Mouse (Mus musculus): ENCODE measurements around the gene Hddc2. TPM values are rescaled to one million over a fixed set of nuclear protein-coding genes. Genes with fewer than 3 reads are reported as not detected.

The Hddc2 gene
- polyA plus RNA-seq (2014; fragmentation: Nextera tagmentation; extraction: Ambion mirVana) = 60.7 and 63.1 TPM in 2 replicates

DNA sequence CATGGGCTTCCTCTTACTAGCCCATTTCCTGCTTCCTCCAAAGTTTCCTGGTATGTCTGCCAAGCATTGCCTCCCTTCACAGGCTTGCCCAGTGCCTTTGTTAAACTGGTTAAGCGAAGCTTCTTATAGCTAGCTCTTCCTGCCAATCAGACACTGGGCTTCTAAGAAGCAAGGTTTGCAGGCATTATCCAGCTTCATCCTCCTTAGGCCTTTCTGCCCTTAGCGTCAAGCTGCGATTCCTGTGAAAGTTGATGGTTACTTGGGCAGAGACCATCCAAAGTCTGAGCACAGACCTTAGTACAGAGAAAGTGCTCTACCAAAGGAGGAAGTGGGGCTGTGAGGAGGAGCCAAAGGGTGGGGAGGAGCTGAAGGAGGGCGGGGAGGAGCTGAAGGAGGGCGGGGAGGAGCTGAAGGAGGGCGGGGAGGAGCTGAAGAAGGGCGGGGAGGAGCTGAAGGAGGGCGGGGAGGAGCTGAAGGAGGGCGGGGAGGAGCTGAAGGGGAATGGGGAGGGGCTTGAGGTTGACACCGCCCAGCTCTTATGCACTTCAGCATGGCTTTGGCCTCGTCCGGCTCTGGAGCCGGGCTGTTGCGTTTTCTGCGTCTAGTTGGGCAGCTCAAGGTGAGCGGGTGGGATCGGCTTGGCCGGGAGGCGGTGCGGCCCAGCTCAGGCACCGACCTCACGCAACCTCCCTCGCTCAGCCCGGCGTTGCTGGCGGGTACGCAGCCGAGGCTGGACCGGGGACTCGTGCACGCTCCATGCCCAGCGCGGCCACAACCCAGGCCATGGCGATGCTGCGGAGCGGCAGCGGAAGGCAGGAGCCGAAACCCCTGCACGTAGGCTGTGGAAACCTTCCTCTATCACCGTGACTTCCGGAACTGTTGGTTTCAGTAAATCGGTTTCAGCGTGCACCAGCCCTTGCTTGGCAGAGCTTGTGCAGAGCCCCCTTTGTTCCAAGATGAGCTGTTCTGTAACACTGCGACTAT lies at the start of gene Hddc2:
Gene Hddc2 (plus strand): TSS at position 519 of the 984 bp plus-strand sequence.
- peak; percentile 81 for DNase-seq (ENCODE audit: low spot score)
- Histone ChIP-seq H3K4me1 (replicated peaks; ENCODE audit: control insufficient read depth, insufficient read depth, low read length) (peaks cover 8% of the 10 kb centered on the region), H3K4me2 (replicated peaks) (peak within 1 kb of the TSS; percentile 61), H3K27me3 (ENCODE audit: control insufficient read depth, insufficient read depth, low read length) (no peaks in the 10 kb centered on the region), H3K36me3 (replicated peaks; ENCODE audit: control insufficient read depth, insufficient read depth) (no peaks in the 10 kb centered on the region; the same call in 1 of the 2 replicates), H3K4me3 (replicated peaks; ENCODE audit: low read length) (peak within 1 kb of the TSS; percentile 72), H3K9ac (peak within 1 kb of the TSS; percentile 73), H3K27ac (peak within 1 kb of the TSS; percentile 87), H3K9me3 (ENCODE audit: control insufficient read depth, low read length) (no peaks in the 10 kb centered on the region)
- 4% methylated on average over 44 of the region's 44 CpGs for WGBS
- ATAC-seq (ENCODE audit: low FRiP score) = peak; percentile 96

DNA sequence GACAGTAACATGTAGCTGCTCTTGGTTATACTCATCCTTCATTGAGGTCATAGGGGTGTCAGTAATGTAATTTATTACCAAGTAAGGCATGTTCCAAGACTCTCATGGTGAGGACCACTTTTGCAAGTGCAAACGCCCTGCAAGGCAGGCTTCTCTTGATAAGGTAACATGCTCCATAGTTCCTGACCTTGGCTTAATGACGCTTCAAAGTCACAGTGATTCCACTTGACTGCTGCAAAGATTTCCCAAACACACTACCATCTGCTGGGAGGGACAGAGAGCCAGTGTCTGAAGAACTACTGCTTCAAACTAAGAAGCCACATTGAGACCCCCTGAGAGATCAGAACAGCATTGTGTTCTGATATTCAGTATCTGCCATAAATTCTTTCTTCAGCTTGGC lies 40.4 kb upstream of the Hddc2 start:
- no peaks in the 10 kb centered on the region for H3K36me3 ChIP-seq (replicated peaks; ENCODE audit: control insufficient read depth, insufficient read depth)
- no peak overlapping the region for H3K27ac ChIP-seq
- H3K9ac ChIP-seq = no peak overlapping the region
- DNase-seq (ENCODE audit: low spot score) = no peak
- H3K27me3 ChIP-seq (ENCODE audit: control insufficient read depth, insufficient read depth, low read length) = no peaks in the 10 kb centered on the region
- no peak overlapping the region for H3K4me2 ChIP-seq (replicated peaks)
- H3K4me1 ChIP-seq (replicated peaks; ENCODE audit: control insufficient read depth, insufficient read depth, low read length) = no peaks in the 10 kb centered on the region
- no peak overlapping the region for H3K4me3 ChIP-seq (replicated peaks; ENCODE audit: low read length)
- WGBS = 74% methylated on average over 2 of the region's 2 CpGs
- no peaks in the 10 kb centered on the region for H3K9me3 ChIP-seq (ENCODE audit: control insufficient read depth, low read length)
- ATAC-seq (ENCODE audit: low FRiP score) = no peak

DNA sequence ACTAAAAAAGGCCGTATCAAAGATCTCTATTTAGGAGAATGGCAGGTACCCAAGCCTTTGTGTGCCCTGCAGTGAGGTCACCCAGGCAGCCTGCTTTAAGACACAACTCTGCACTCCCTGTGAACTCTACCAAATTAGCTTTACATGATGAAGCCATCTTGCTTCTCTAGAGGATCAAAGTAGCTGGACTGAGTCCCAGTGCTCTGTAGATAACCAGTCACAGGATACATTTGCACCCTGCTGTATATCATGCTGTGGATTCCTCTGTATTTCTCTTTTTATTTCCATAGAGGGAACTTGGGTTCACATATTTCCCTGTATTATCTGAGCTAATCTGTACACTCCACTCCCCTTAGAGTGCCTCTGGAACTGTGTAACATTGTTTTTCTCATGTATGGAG lies 40.0 kb upstream of the Hddc2 start:
- no peak overlapping the region for H3K9ac ChIP-seq
- 47% methylated on average over 1 of the region's 1 CpGs for WGBS
- no peak overlapping the region for H3K27ac ChIP-seq
- ATAC-seq (ENCODE audit: low FRiP score) = no peak
- H3K36me3 ChIP-seq (replicated peaks; ENCODE audit: control insufficient read depth, insufficient read depth) = no peaks in the 10 kb centered on the region
- no peak overlapping the region for H3K4me3 ChIP-seq (replicated peaks; ENCODE audit: low read length)
- H3K9me3 ChIP-seq (ENCODE audit: control insufficient read depth, low read length) = no peaks in the 10 kb centered on the region
- no peaks in the 10 kb centered on the region for H3K27me3 ChIP-seq (ENCODE audit: control insufficient read depth, insufficient read depth, low read length)
- H3K4me2 ChIP-seq (replicated peaks) = no peak overlapping the region
- DNase-seq (ENCODE audit: low spot score) = no peak
- H3K4me1 ChIP-seq (replicated peaks; ENCODE audit: control insufficient read depth, insufficient read depth, low read length) = no peaks in the 10 kb centered on the region

DNA sequence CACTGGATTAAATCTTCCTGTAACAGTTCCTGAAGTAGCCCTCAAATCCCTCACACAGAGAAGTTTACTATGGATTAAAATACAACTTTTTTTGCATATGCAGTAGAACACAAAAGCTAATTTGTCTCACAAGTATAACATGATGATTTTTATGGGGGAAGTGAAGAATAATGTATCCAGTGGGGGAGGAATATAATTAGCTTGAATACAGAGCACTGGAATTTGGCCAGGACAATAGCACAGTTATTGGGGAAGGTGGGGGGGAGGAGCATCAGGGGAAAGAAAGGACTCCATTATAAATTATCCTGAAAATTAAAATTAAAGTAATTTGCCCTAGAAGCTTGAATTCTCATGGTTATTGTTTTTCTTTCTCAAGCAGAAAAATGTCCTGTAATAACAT lies 25.4 kb upstream of the Hddc2 start:
- H3K9me3 ChIP-seq (ENCODE audit: control insufficient read depth, low read length) = no peaks in the 10 kb centered on the region
- no peak for ATAC-seq (ENCODE audit: low FRiP score)
- no peak overlapping the region for H3K27ac ChIP-seq
- no peak overlapping the region for H3K4me3 ChIP-seq (replicated peaks; ENCODE audit: low read length)
- H3K4me1 ChIP-seq (replicated peaks; ENCODE audit: control insufficient read depth, insufficient read depth, low read length) = no peaks in the 10 kb centered on the region
- no peak for DNase-seq (ENCODE audit: low spot score)
- H3K4me2 ChIP-seq (replicated peaks) = no peak overlapping the region
- H3K36me3 ChIP-seq (replicated peaks; ENCODE audit: control insufficient read depth, insufficient read depth) = no peaks in the 10 kb centered on the region
- no peaks in the 10 kb centered on the region for H3K27me3 ChIP-seq (ENCODE audit: control insufficient read depth, insufficient read depth, low read length)
- H3K9ac ChIP-seq = no peak overlapping the region

DNA sequence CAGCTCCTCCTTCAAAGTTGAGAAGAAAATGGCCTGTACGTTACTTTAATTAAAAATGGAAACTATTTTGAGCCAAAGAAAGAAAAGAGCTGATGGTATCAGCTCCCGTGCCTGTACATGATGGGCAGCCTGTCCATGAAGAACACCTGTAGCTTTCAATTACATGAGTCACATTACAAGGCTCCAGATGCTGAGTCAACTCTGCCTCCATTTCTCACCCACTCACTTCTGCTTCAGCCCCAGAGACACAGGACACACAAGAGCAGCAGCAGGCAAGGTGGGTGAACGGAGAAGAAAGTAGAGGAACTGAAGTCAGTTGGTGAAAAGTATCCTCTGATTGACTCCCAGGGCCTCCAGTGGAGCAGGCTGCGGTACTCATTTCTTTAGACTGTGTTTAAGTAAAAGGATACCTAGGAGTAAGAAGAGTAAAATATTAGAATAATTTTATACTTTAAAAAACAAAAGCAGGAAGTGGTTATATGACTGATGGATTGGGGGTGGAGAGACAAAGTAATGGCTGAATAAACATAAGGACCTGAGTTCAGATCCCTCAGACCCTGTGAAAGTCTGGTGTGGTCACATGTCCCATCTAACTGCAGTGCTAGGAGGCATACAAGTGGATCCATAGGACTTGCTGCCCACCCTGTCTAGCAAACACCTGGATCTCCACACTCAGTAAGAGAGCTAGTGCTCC lies 24.3 kb upstream of the Hddc2 start:
- no peak overlapping the region for H3K9ac ChIP-seq
- ATAC-seq (ENCODE audit: low FRiP score) (no peak), DNase-seq (ENCODE audit: low spot score) (no peak)
- 93% methylated on average over 4 of the region's 4 CpGs for WGBS
- no peak overlapping the region for H3K4me3 ChIP-seq (replicated peaks; ENCODE audit: low read length)
- no peak overlapping the region for H3K4me2 ChIP-seq (replicated peaks)
- no peaks in the 10 kb centered on the region for H3K27me3 ChIP-seq (ENCODE audit: control insufficient read depth, insufficient read depth, low read length)
- no peaks in the 10 kb centered on the region for H3K4me1 ChIP-seq (replicated peaks; ENCODE audit: control insufficient read depth, insufficient read depth, low read length)
- H3K36me3 ChIP-seq (replicated peaks; ENCODE audit: control insufficient read depth, insufficient read depth) = no peaks in the 10 kb centered on the region
- no peak overlapping the region for H3K27ac ChIP-seq
- H3K9me3 ChIP-seq (ENCODE audit: control insufficient read depth, low read length) = no peaks in the 10 kb centered on the region

DNA sequence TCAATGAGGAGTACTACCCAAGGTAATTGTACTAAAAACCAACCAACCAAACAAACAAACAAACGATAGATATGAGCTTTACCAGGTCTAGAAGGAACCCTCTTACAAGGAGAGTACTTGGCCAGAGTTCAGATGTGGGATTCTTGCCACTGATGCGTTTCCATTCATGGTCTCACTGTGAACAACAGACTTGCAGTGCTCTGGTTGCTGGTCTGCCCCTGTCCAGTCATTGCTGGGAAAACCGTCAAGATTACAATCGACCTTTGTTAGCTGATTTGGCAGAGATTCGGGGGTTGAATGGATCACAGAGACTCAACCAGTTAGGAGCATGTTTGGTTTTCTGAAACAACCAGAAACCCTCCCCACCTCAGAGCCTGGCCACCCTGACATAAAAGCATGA lies 17.5 kb upstream of the Hddc2 start:
- H3K4me3 ChIP-seq (replicated peaks; ENCODE audit: low read length) = no peak overlapping the region
- no peak overlapping the region for H3K9ac ChIP-seq
- H3K4me2 ChIP-seq (replicated peaks) = no peak overlapping the region
- H3K4me1 ChIP-seq (replicated peaks; ENCODE audit: control insufficient read depth, insufficient read depth, low read length) = no peaks in the 10 kb centered on the region
- no peaks in the 10 kb centered on the region for H3K36me3 ChIP-seq (replicated peaks; ENCODE audit: control insufficient read depth, insufficient read depth)
- DNase-seq (ENCODE audit: low spot score) = peak; percentile 40
- no peaks in the 10 kb centered on the region for H3K9me3 ChIP-seq (ENCODE audit: control insufficient read depth, low read length)
- H3K27ac ChIP-seq = no peak overlapping the region
- no peaks in the 10 kb centered on the region for H3K27me3 ChIP-seq (ENCODE audit: control insufficient read depth, insufficient read depth, low read length)
- WGBS = 28% methylated on average over 5 of the region's 5 CpGs
- peak; percentile 57; the same call in 1 of the 2 replicates for ATAC-seq (ENCODE audit: low FRiP score)

DNA sequence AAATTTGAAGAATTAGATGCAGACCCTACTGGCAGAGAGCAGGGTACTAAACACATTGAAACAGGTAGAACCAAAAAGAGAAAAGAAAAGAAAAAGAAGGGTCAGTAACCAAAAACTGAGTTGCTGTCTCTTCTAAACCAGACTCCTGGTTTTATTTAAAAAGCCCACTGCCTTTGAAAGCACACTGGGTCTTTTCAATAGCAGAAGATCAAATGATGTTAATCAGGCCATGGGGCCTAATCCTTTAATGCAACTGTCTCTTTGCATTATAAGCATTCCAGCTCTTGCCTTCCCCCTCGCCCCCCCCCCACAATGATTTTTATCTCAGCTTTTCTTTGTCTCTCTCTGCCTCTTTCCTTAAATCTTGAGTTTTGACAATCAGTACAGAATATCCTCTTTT lies 16.7 kb upstream of the Hddc2 start:
- Histone ChIP-seq H3K27ac (no peak overlapping the region), H3K9me3 (ENCODE audit: control insufficient read depth, low read length) (no peaks in the 10 kb centered on the region), H3K4me3 (replicated peaks; ENCODE audit: low read length) (no peak overlapping the region), H3K4me2 (replicated peaks) (no peak overlapping the region), H3K27me3 (ENCODE audit: control insufficient read depth, insufficient read depth, low read length) (no peaks in the 10 kb centered on the region), H3K9ac (no peak overlapping the region), H3K36me3 (replicated peaks; ENCODE audit: control insufficient read depth, insufficient read depth) (no peaks in the 10 kb centered on the region), H3K4me1 (replicated peaks; ENCODE audit: control insufficient read depth, insufficient read depth, low read length) (no peaks in the 10 kb centered on the region)
- DNase-seq (ENCODE audit: low spot score) = no peak
- 86% methylated on average over 1 of the region's 1 CpGs for WGBS
- no peak for ATAC-seq (ENCODE audit: low FRiP score)

DNA sequence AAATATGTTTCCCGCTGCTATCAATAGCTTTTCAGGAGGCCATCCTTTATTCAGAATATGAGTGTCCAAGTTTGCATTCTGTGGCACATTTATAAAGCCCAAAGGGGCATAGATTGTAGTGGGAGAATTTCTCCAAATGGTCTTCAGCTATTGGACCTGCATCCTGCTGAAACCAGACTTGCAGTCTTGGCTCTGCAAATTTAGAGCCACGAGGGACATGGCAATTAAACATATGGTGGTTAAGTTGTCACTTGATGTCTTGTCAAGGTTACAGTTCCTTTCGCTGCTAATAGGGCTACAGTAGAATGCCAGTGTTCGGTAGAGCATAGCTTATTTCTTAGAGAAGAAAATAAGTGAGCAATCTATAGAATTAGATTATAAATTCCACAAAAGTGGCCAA lies 16.1 kb upstream of the Hddc2 start:
- H3K27ac ChIP-seq = no peak overlapping the region
- no peak overlapping the region for H3K9ac ChIP-seq
- H3K27me3 ChIP-seq (ENCODE audit: control insufficient read depth, insufficient read depth, low read length) = no peaks in the 10 kb centered on the region
- ATAC-seq (ENCODE audit: low FRiP score) (no peak), DNase-seq (ENCODE audit: low spot score) (no peak)
- H3K4me1 ChIP-seq (replicated peaks; ENCODE audit: control insufficient read depth, insufficient read depth, low read length) = no peaks in the 10 kb centered on the region
- no peak overlapping the region for H3K4me2 ChIP-seq (replicated peaks)
- 72% methylated on average over 4 of the region's 4 CpGs for whole genome bisulfite sequencing
- no peaks in the 10 kb centered on the region for H3K9me3 ChIP-seq (ENCODE audit: control insufficient read depth, low read length)
- H3K4me3 ChIP-seq (replicated peaks; ENCODE audit: low read length) = no peak overlapping the region
- H3K36me3 ChIP-seq (replicated peaks; ENCODE audit: control insufficient read depth, insufficient read depth) = no peaks in the 10 kb centered on the region

DNA sequence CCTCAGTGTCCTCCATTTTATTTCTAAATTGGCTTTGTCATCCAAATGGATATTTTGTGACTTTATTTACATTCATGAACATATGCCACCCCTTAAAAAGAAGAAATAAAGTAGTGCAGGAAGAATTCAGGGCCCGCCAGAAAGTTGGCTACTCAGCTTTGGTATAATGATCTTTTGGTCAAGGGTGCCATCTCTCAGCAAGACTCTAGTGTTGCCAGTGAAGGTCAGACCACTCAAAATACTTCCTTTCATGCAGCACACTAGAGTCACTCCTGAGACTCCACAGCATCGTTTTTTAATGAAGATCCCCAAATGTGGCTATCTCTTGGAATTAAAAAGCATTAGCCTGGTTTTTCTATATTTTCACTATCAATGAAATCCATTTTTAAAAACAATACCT lies 14.9 kb upstream of the Hddc2 start:
- 60% methylated on average over 2 of the region's 2 CpGs for WGBS
- Histone ChIP-seq H3K36me3 (replicated peaks; ENCODE audit: control insufficient read depth, insufficient read depth) (no peaks in the 10 kb centered on the region), H3K4me2 (replicated peaks) (no peak overlapping the region), H3K4me3 (replicated peaks; ENCODE audit: low read length) (no peak overlapping the region), H3K9ac (no peak overlapping the region), H3K27me3 (ENCODE audit: control insufficient read depth, insufficient read depth, low read length) (no peaks in the 10 kb centered on the region), H3K4me1 (replicated peaks; ENCODE audit: control insufficient read depth, insufficient read depth, low read length) (no peaks in the 10 kb centered on the region), H3K27ac (no peak overlapping the region), H3K9me3 (ENCODE audit: control insufficient read depth, low read length) (no peaks in the 10 kb centered on the region)
- ATAC-seq (ENCODE audit: low FRiP score) = no peak
- DNase-seq (ENCODE audit: low spot score) = no peak
